Mouse (Mus musculus): ENCODE measurements at regions not wholly inside any gene's neighbourhood (a gene's known extent, or its start where the extent isn't known, plus 50 kb on each side); places are given as distances from the start of the nearest gene placed in this dataset.

- no peak for TF ChIP-seq CTCF (IDR thresholded peaks at IDR 0.05)
- TF ChIP-seq POLR2A (IDR thresholded peaks at IDR 0.05; ENCODE audit: insufficient read depth, low read depth, low read length) = no peak
- no peak for TF ChIP-seq EP300 (IDR thresholded peaks at IDR 0.05; ENCODE audit: insufficient read depth, low read depth, low read length)
Observed at GRCm38 (mm10) chr9:35361432-35361831, 59.5 kb upstream of the Cdon start.

All from heart, adult 2 months (tissue).